Mouse (Mus musculus) left cerebral cortex, postnatal 36 days (tissue): Measurements from ENCODE around the gene 1810009J06Rik. TPM values are rescaled to one million over a fixed set of nuclear protein-coding genes. Genes with fewer than 3 reads are reported as not detected.
"Not testable (repeated sequence)": the region's sequence is repeated elsewhere in the genome, so short reads cannot be mapped to it uniquely, and the experiment has no call there.

Experiments used
- DNase-seq, 2 experiments: peaks; one replicate each; pipeline ENCODE4 v3.0.0; 2021 to 2022; ENCODE audit warnings: low spot score in 2 of 2, mixed read lengths in 1 of 2
- intact Hi-C: fragments of 180-260 bp; cut with DNase I; formaldehyde crosslinking; loops from one replicate; pipeline ENCODE4 v1.15.1; 2025
- total RNA-seq, 2 experiments: library from RNA; stranded (reverse); gene quantifications; 2 replicates each; pipeline ENCODE4 v1.2.3; 2021

Gene 1810009J06Rik
- total RNA-seq, result not detected

- DNase-seq, intact Hi-C loops: not testable (repeated sequence)
These were observed at the start of gene 1810009J06Rik for GRCm38 (mm10) chr6:40964454-40964853. TSS of gene 1810009J06Rik (plus strand) at chr6:40964754.

- no peak for DNase-seq
- intact Hi-C loops, result no loop called here
These were observed 44.6 kb upstream of the 1810009J06Rik start for GRCm38 (mm10) chr6:40919954-40920353.

GRCm38 (mm10) chr6:40940457-40940856, 24.1 kb upstream of the 1810009J06Rik start, which contains the start of gene 1700074P13Rik:
TSS of gene 1700074P13Rik (minus strand) at chr6:40940557.
- intact Hi-C loops, result no loop called here
- DNase-seq, result no peak

GRCm38 (mm10) chr6:40951770-40952169, 12.8 kb upstream of the 1810009J06Rik start, which contains the start of gene Gm4744:
TSS of gene Gm4744 (minus strand) at chr6:40951870.
- DNase-seq, result no peak
- intact Hi-C loops, result no loop called here

GRCm38 (mm10) chr6:40953716-40954115, 10.8 kb upstream of the 1810009J06Rik start:
- intact Hi-C loops, result no loop called here
- DNase-seq, result no peak

- intact Hi-C loops, DNase-seq: not testable (repeated sequence)
These were observed 34.8 kb downstream of the 1810009J06Rik start, which contains the start of gene Gm2663 for GRCm38 (mm10) chr6:40999379-40999778. TSS of gene Gm2663 (minus strand) at chr6:40999479.

GRCm38 (mm10) chr6:41015065-41015464, 50.5 kb downstream of the 1810009J06Rik start:
- no peak for DNase-seq
- intact Hi-C loops, result no loop called here

Other genes starting within 250 kb of the 1810009J06Rik start
- not detected for gene Moxd2, start 77.3 kb upstream of the 1810009J06Rik start, total RNA-seq
- not detected for gene Prss58, start 64.4 kb upstream of the 1810009J06Rik start, total RNA-seq
- not detected for gene 1700074P13Rik, start 24.2 kb upstream of the 1810009J06Rik start, total RNA-seq
- not detected for gene Gm4744, start 12.9 kb upstream of the 1810009J06Rik start, total RNA-seq
- gene Gm2663, start 34.7 kb downstream of the 1810009J06Rik start, total RNA-seq, result not detected
- gene 2210010C04Rik, start 70.8 kb downstream of the 1810009J06Rik start, total RNA-seq, result not detected